Mouse (Mus musculus) G1E (cell line): ENCODE measurements around the gene Ppp1r3f. TPM values are rescaled to one million over a fixed set of nuclear protein-coding genes. Genes with fewer than 3 reads are reported as not detected.

Source experiments
- ATAC-seq: 2 replicates; pipeline ENCODE4 v1.8.0; 2016; ENCODE audit warnings: mild to moderate bottlenecking; ENCODE audit not compliant: insufficient number of reproducible peaks, poor library complexity, low FRiP score, severe bottlenecking; ENCODE audit errors: extremely low read depth
- DNase-seq: peaks from one replicate; pipeline ENCODE4 v3.0.0; 2012; ENCODE audit warnings: low spot score
- H3K27me3 ChIP-seq: 2 replicates; pipeline ENCODE4 v1.6.1; 2012; ENCODE audit warnings: mild to moderate bottlenecking, low read length, inconsistent platforms; ENCODE audit not compliant: insufficient read depth
- H3K36me3 ChIP-seq: replicated peaks from 2 replicates; pipeline ENCODE3; 2012; ENCODE audit warnings: mild to moderate bottlenecking, inconsistent platforms
- H3K4me1 ChIP-seq: 2 replicates; pipeline ENCODE4 v1.6.1; 2012; ENCODE audit warnings: low read depth, low read length, inconsistent platforms, mixed read lengths; ENCODE audit not compliant: insufficient read depth
- H3K4me3 ChIP-seq: 2 replicates; pipeline ENCODE4 v1.5.1; 2012; ENCODE audit warnings: low read depth, mild to moderate bottlenecking, inconsistent platforms, low read length, moderate library complexity, mixed read lengths
- H3K9me3 ChIP-seq: replicated peaks from 2 replicates; pipeline ENCODE4 v1.6.1; 2012; ENCODE audit warnings: inconsistent platforms
- CTCF ChIP-seq: IDR thresholded peaks from 2 replicates; pipeline ENCODE4 v1.5.1; 2012; ENCODE audit warnings: low read depth, low read length, inconsistent platforms, mixed read lengths
- GATA1 ChIP-seq: IDR thresholded peaks from 2 replicates; pipeline ENCODE4 v1.6.1; 2012; ENCODE audit warnings: borderline replicate concordance, low read length, inconsistent platforms, mixed read lengths
- GATA2 ChIP-seq: IDR thresholded peaks from 2 replicates; pipeline ENCODE4 v1.6.1; 2012; ENCODE audit warnings: low read depth, low read length, inconsistent platforms, borderline replicate concordance
- POLR2AphosphoS5 ChIP-seq: IDR thresholded peaks from 2 replicates; pipeline ENCODE4 v1.6.1; 2012; ENCODE audit warnings: low read depth, low read length, inconsistent platforms; ENCODE audit not compliant: insufficient replicate concordance
- TAL1 ChIP-seq: conservative IDR thresholded peaks from 2 replicates; pipeline ENCODE4 v1.6.1; 2012; ENCODE audit warnings: low read depth, low read length, inconsistent platforms, mixed read lengths
- polyA plus RNA-seq: library from polyadenylated mRNA; stranded (reverse); fragments of >175 nt; gene quantifications from 2 replicates; pipeline ENCODE4 v1.2.3, GENCODE M21; 2012
- total RNA-seq, 2 experiments: library from RNA; stranded (forward) in 1 of 2; stranded (reverse) in 1 of 2; fragments of 200-1000 nt in 1 of 2; fragments of >200 nt in 1 of 2; fragmentation: Nextera tagmentation in 1 of 2; gene quantifications; 2 replicates each; pipeline ENCODE4 v1.2.3; 2014 to 2017

Gene Ppp1r3f
- 1.6 and 6.3 TPM in 2 replicates for total RNA-seq (2014; fragmentation: Nextera tagmentation)
- total RNA-seq (2017): 1.1 and 1.5 TPM in 2 replicates
- 1.6 and 1.9 TPM in 2 replicates for polyA plus RNA-seq

DNA sequence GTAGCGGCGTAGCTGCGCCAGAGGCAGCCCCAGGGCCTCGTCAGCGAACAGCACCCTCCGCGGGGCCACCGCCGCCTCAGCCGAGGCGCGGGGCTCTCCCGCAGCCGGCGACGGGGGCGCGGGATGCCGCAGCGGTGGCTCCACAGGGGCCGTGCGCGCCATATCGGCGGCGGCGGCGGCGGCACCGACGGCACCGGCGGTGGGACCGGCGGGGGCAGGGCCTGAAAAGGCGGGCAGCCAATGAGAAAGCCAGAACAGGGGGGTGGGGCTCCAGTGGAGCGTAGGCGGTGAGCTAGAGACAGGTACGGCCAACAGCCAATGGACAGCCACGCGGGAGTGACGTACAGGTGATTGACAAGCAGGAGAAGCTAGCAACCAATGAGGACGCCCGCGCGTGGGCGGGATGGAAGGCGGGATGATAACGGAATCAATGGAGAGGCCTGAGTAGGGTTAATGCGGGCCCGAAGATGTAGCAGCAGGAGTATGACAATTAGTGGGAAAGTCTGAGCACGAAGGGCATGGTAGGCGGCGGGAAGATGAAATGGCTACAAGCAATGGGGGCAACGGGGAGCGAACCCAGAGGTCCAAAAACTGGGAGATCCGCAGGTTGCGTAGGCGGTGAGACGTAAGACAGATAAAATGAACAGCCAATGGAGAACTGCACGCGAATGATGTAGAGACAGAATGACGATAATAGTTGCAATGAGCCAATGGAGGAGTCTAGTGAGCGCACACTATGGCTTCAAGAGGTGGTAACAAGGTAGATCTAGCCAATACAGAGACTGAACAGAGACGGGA is at the start of gene Ppp1r3f:
Ppp1r3f (minus strand) TSS at position 197 of the 798 bp plus-strand sequence.
- TF ChIP-seq POLR2AphosphoS5: no peak
- no peak for TF ChIP-seq TAL1
- TF ChIP-seq GATA2: no peak
- TF ChIP-seq GATA1: no peak
- no peak for TF ChIP-seq CTCF
- DNase-seq (peak; percentile 86), ATAC-seq (peak; percentile 90)
- Histone ChIP-seq H3K27me3 (no peaks in the 10 kb centered on the region), H3K9me3 (no peaks in the 10 kb centered on the region), H3K36me3 (peaks cover 13% of the 10 kb centered on the region), H3K4me1 (peaks cover 56% of the 10 kb centered on the region), H3K4me3 (peak within 1 kb of the TSS; percentile 75)

DNA sequence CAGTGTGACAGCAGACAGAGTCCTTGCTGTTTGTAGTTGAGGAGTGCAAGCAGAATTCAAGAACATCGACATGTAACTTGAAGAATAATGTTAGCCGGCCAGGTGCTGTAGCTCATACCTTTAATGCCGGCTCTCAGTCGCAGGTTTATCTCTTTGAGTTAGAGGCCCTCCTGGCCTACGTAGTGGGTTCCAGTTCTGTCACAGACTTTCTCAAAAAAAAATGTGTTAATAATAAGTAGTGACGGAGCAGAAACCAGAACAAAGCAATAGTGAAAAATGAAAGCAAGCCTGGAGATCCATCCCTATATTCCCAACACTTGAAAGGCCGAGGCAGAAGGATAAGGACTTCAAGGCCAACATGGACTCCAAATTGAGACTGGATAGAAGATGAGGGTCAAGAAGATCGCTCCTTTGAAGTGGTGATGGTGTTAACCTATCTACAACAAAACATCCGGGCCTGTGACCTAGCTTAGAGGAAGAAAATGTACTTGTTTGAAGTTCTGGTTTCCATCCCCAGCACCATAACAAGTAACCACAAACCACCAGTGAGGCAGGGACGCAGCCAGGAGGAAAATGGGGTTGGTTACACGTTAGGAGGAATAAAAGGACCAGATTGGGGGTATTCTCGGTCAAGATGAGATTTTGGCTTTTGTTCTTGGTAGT is 43.9 kb upstream of the Ppp1r3f start:
- H3K27me3 ChIP-seq: peaks cover 7% of the 10 kb centered on the region; the same call in 1 of the 2 replicates
- DNase-seq (no peak), ATAC-seq (no peak)
- no peaks in the 10 kb centered on the region for H3K9me3 ChIP-seq
- no peaks in the 10 kb centered on the region for H3K36me3 ChIP-seq
- no peak overlapping the region for H3K4me3 ChIP-seq
- no peak for TF ChIP-seq GATA1
- TF ChIP-seq CTCF: no peak
- TF ChIP-seq GATA2: no peak
- TF ChIP-seq TAL1: no peak
- TF ChIP-seq POLR2AphosphoS5: no peak
- H3K4me1 ChIP-seq: no peaks in the 10 kb centered on the region

DNA sequence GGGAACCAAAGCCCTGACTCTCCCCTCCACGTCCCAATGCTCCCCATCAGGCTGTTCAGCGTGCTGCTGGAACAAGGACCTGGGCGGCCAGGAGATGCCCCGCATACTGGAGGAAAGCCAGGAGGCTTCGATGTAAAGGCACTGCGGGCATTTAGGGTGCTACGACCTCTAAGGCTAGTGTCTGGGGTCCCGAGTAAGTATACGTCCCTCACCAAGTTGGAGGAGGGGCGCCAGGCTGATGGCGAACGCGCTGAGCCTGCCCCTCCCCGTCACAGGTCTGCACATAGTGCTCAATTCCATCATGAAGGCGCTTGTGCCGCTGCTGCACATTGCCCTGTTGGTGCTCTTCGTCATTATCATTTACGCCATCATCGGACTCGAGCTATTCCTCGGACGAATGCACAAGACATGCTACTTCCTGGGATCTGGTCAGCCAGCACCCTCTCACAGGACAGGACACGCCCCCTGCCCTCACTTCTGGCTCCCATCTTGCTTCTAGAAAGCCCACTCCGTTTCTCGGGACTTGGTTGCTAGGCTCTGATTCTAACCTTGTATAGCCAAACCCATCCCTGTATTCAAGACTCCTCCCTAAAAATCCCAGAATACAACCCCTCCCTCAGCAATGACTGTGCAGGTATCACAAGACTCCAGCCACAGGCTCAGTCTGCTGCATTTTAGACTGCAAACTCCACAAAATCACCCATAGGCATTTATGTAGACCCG is 36.6 kb upstream of the Ppp1r3f start:
- H3K9me3 ChIP-seq: no peaks in the 10 kb centered on the region

DNA sequence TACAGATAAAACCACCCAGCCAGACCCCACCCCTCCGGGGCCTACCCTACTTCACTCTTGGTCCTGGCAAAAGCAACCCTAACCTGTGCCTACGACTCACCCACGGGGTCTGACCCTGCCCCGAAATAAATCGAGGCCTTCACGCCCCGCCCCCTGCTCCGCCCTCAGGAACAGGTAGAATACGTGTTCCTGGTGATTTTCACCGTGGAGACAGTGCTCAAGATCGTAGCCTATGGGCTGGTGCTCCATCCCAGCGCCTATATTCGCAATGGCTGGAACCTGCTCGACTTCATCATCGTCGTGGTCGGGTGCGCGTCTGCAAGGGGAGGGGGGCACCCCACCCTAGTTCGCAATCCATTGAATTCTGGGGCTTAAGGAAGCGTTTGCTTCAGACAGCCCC is 36.0 kb upstream of the Ppp1r3f start:
- ATAC-seq (no peak), DNase-seq (no peak)
- Histone ChIP-seq H3K36me3 (no peaks in the 10 kb centered on the region), H3K9me3 (no peaks in the 10 kb centered on the region), H3K4me1 (no peaks in the 10 kb centered on the region), H3K4me3 (no peak overlapping the region), H3K27me3 (peaks cover 15% of the 10 kb centered on the region; the same call in 1 of the 2 replicates)
- TF ChIP-seq TAL1 (no peak), GATA2 (no peak), POLR2AphosphoS5 (no peak), CTCF (no peak), GATA1 (no peak)

More for the DNA sequence above, 36.6 kb upstream of the Ppp1r3f start:
- no peak for ATAC-seq
- DNase-seq: no peak
- H3K4me3 ChIP-seq: no peak overlapping the region
- peaks cover 15% of the 10 kb centered on the region; the same call in 1 of the 2 replicates for H3K27me3 ChIP-seq
- no peak for TF ChIP-seq CTCF
- no peak for TF ChIP-seq TAL1
- TF ChIP-seq POLR2AphosphoS5: no peak
- no peak for TF ChIP-seq GATA1
- TF ChIP-seq GATA2: no peak
- H3K4me1 ChIP-seq: no peaks in the 10 kb centered on the region
- no peaks in the 10 kb centered on the region for H3K36me3 ChIP-seq

DNA sequence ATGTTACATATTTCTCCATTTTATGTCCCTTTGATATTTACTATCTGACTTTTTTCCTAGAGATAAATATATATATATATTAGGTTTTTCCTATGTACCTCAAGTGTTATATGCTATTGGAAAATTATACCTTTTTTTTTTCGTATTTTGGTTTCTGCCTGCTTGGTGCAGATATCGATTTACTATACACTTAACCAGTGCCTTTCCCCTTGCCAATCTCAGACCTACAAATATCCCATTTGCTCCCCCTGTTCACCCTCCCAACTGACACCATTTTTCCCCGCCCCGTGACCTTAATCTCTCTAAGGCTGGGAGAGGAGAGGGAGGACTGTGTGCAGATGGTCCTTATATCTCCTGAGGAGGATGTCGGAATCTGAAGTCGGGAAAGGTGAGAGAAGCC is 32.7 kb upstream of the Ppp1r3f start, which contains the start of gene Cacna1f:
Cacna1f (plus strand) TSS at position 301 of the 400 bp plus-strand sequence.
- no peaks in the 10 kb centered on the region for H3K9me3 ChIP-seq
- H3K4me3 ChIP-seq: no peak within 1 kb of the TSS
- H3K27me3 ChIP-seq: peaks cover 13% of the 10 kb centered on the region; the same call in 1 of the 2 replicates
- ATAC-seq (no peak), DNase-seq (no peak)
- no peak for TF ChIP-seq GATA1
- TF ChIP-seq TAL1: no peak
- no peak for TF ChIP-seq GATA2
- no peak for TF ChIP-seq CTCF
- no peak for TF ChIP-seq POLR2AphosphoS5
- H3K4me1 ChIP-seq: peaks cover 17% of the 10 kb centered on the region
- peaks cover 20% of the 10 kb centered on the region for H3K36me3 ChIP-seq

DNA sequence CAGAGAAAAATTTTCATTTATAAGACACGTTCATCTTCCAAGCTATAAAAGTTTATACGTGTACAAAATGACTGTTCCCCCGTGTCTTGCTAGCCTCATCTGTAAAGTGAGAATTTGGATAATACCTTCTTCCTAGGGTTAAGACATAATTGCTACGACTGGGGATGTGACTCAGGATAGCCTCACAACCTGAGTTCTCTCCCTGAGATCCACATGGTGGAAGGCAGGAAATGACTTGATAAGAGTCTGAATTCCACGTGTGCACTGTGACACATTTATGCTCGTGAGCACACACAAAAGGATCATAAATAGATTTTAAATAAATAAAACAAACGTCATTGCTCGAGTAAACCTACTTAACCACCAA is 31.5 kb upstream of the Ppp1r3f start:
- H3K4me3 ChIP-seq: no peak overlapping the region; the same call in 1 of the 2 replicates

More for the DNA sequence above, 31.5 kb upstream of the Ppp1r3f start:
- H3K27me3 ChIP-seq: peaks cover 6% of the 10 kb centered on the region; the same call in 1 of the 2 replicates
- DNase-seq (no peak), ATAC-seq (no peak)
- peaks cover 30% of the 10 kb centered on the region for H3K36me3 ChIP-seq
- no peak for TF ChIP-seq GATA1
- TF ChIP-seq GATA2: no peak
- no peak for TF ChIP-seq CTCF
- TF ChIP-seq TAL1: no peak
- TF ChIP-seq POLR2AphosphoS5: no peak
- H3K9me3 ChIP-seq: no peaks in the 10 kb centered on the region
- H3K4me1 ChIP-seq: peaks cover 17% of the 10 kb centered on the region
